Mouse (Mus musculus): ENCODE data around the gene Wnk3.

DNA sequence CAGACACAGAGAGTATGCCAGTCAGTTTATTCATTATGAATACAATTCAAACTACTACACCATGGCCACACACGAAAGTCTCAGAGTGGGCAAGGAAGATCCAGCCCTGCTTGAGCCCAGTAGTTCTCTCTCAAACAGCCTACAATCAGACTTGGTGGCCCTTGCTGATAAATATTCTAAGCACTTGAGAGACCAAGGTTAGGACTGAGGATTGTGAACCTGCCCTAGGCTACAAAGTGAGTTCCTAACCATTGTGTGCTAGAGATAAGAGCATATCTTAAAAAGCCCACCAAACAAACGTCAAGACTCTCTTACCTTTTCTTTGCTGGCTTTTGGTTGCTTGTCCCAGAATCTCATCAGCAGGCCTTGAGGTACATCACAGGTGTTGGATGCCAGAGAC, 135.7 kb downstream of the Wnk3 start:
- TF ChIP-seq CTCF (conservative IDR thresholded peaks at IDR 0.05; ENCODE audit: low read length) (no peak), POU5F1 (IDR thresholded peaks at IDR 0.05; ENCODE audit: borderline replicate concordance, low read length) (no peak), NANOG (IDR thresholded peaks at IDR 0.05; ENCODE audit: borderline replicate concordance, low read length) (no peak)
